Mouse (Mus musculus): ENCODE measurements at regions not wholly inside any gene's neighbourhood (a gene's known extent, or its start where the extent isn't known, plus 50 kb on each side); places are given as distances from the start of the nearest gene placed in this dataset.

GRCm38 (mm10) chr11:7900266-7900665 lies 686.5 kb upstream of the Igfbp3 start:
- TF ChIP-seq EP300 (optimal IDR thresholded peaks at IDR 0.05) (no peak), CTCF (IDR thresholded peaks at IDR 0.05; ENCODE audit: low read depth) (no peak)
